ENCODE assay signal across 1 mouse cellular context in genomic region chr2:164891908-164892695, GRCm38 (mm10).
TF ChIP-seq lines count a peak whose summit lies in the region.

No protein-coding gene starts in this region.

TF ChIP-seq in CH12.LX, 34 proteins besides CTCF, POLR2A, EP300 and RAD21:
- no peak for TF ChIP-seq JUN (IDR thresholded peaks at IDR 0.05; ENCODE audit: insufficient read depth, low read depth, low read length)
- TF ChIP-seq ELF1 (IDR thresholded peaks at IDR 0.05; ENCODE audit: low read depth, low read length): no peak
- no peak for TF ChIP-seq MAX (IDR thresholded peaks at IDR 0.05; ENCODE audit: low read length)
- no peak for TF ChIP-seq NELFE (IDR thresholded peaks at IDR 0.05; ENCODE audit: low read depth, low read length)
- TF ChIP-seq POLR2AphosphoS2 (IDR thresholded peaks at IDR 0.05; ENCODE audit: low read depth, low read length): no peak
- TF ChIP-seq BHLHE40 (IDR thresholded peaks at IDR 0.05; ENCODE audit: low read depth, low read length): no peak
- no peak for TF ChIP-seq MAFK (IDR thresholded peaks at IDR 0.05; ENCODE audit: insufficient replicate concordance, low read length)
- TF ChIP-seq HCFC1 (IDR thresholded peaks at IDR 0.05; ENCODE audit: low read depth, low read length): no peak
- no peak for TF ChIP-seq SIN3A (IDR thresholded peaks at IDR 0.05; ENCODE audit: low read length)
- no peak for TF ChIP-seq ZKSCAN1 (IDR thresholded peaks at IDR 0.05; ENCODE audit: borderline replicate concordance, low read depth, low read length)
- no peak for TF ChIP-seq JUND (conservative IDR thresholded peaks at IDR 0.05; ENCODE audit: low read depth, low read length)
- TF ChIP-seq IRF4 (IDR thresholded peaks at IDR 0.05; ENCODE audit: low read depth, low read length): no peak
- no peak for TF ChIP-seq KAT2A (IDR thresholded peaks at IDR 0.05; ENCODE audit: insufficient replicate concordance, low read length)
